Mouse (Mus musculus) megakaryocyte, adult 5-6 weeks (primary cell): ENCODE results near the gene Sema4a. TPM values are rescaled to one million over a fixed set of nuclear protein-coding genes. Genes with fewer than 3 reads are reported as not detected.
"Not testable (repeated sequence)": the region's sequence is repeated elsewhere in the genome, so short reads cannot be mapped to it uniquely, and the experiment has no call there.

Source experiments
- ATAC-seq: 2 replicates; pipeline ENCODE4 v1.8.0; 2016; ENCODE audit warnings: mild to moderate bottlenecking, inconsistent platforms; ENCODE audit not compliant: poor library complexity, severe bottlenecking
- total RNA-seq, 2 experiments: library from RNA; stranded (forward) in 1 of 2; stranded (reverse) in 1 of 2; fragments of 153-499, 151-499 nt in 1 of 2; fragments of 221-1000, 200-1000 nt in 1 of 2; gene quantifications; 2 replicates each; pipeline versions ENCODE4 v1.2.3 to v1.2.4; 2015 to 2017

Sema4a gene
- total RNA-seq, 2 experiments from 2014 or later = 167 to 171 TPM

- ATAC-seq = peak; percentile 28; the same call in 1 of the 2 replicates
These were observed 24.4 kb downstream of the Sema4a start for GRCm38 (mm10) chr3:88436395-88437201.

GRCm38 (mm10) chr3:88435515-88435914 is 25.5 kb downstream of the Sema4a start:
- ATAC-seq = no peak

- ATAC-seq = not testable (repeated sequence)
These were observed 32.3 kb downstream of the Sema4a start for GRCm38 (mm10) chr3:88428639-88429038.

- no peak for ATAC-seq
These were observed 33.6 kb downstream of the Sema4a start for GRCm38 (mm10) chr3:88427342-88427905.

GRCm38 (mm10) chr3:88425708-88426420 is 35.1 kb downstream of the Sema4a start:
- no peak for ATAC-seq

GRCm38 (mm10) chr3:88425330-88425689 is 35.7 kb downstream of the Sema4a start:
- ATAC-seq = no peak

- peak; percentile 88 for ATAC-seq
These were observed 36.2 kb downstream of the Sema4a start, which contains the start of gene Slc25a44 for GRCm38 (mm10) chr3:88424605-88425329. Gene Slc25a44, minus strand, starts transcription at chr3:88425139.

GRCm38 (mm10) chr3:88422020-88422720 is 38.8 kb downstream of the Sema4a start:
- peak; percentile 81 for ATAC-seq

- ATAC-seq = no peak
These were observed 40.2 kb downstream of the Sema4a start for GRCm38 (mm10) chr3:88420771-88421170.

- no peak for ATAC-seq
These were observed 43.0 kb downstream of the Sema4a start for GRCm38 (mm10) chr3:88418016-88418415.

- ATAC-seq = no peak
These were observed 45.3 kb downstream of the Sema4a start for GRCm38 (mm10) chr3:88415668-88416067.

GRCm38 (mm10) chr3:88412636-88413035 is 48.3 kb downstream of the Sema4a start:
- ATAC-seq = no peak

- no peak for ATAC-seq
These were observed 49.3 kb downstream of the Sema4a start for GRCm38 (mm10) chr3:88411681-88412080.

- no peak for ATAC-seq
These were observed 50.3 kb downstream of the Sema4a start for GRCm38 (mm10) chr3:88410645-88411031.

GRCm38 (mm10) chr3:88409741-88410644 is 51.0 kb downstream of the Sema4a start, which contains the start of gene Pmf1:
Gene Pmf1, minus strand, starts transcription at chr3:88410331.
- ATAC-seq = peak; percentile 89

GRCm38 (mm10) chr3:88408953-88409352 is 52.0 kb downstream of the Sema4a start:
- no peak for ATAC-seq

- ATAC-seq = no peak
These were observed 53.5 kb downstream of the Sema4a start for GRCm38 (mm10) chr3:88407529-88407928.

GRCm38 (mm10) chr3:88407090-88407489 is 53.9 kb downstream of the Sema4a start:
- peak; percentile 53 for ATAC-seq

- ATAC-seq = peak; percentile 41; the same call in 1 of the 2 replicates
These were observed 57.3 kb downstream of the Sema4a start for GRCm38 (mm10) chr3:88403522-88404230.
